ENCODE assay signal across 8 mouse cellular contexts in the genomic region with DNA sequence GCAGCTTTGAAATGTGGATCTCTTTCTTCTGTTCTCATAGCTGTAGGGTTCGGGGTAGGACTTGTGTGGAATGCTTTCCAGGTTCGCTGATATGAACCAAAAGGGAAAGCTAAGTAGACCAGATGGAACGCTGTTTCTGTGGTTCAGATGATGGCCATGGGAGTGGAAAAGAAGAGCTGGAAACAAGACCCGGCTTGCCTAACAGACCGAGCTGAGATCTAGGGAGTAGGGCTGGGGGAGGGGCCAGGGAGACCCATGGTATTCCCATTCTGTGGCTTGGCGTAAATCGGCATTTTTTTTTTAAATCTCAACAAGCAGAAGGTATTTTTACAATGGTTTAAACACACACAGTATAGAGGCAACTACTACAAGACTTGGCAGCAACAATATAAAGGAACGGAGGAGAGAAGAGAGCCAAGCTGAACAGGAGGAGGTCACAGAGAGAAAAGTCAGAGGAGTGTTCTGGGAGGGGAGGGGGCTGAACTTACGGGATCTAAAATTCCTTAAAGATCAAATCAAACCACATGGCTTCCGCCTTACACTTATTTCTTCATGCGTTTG. TPM values are rescaled to one million over a fixed set of nuclear protein-coding genes. Genes with fewer than 3 reads are reported as not detected.
A peak's percentile ranks its signal among the peaks of the same experiment; 100 is the strongest.
DNase-seq lines count a peak whose midpoint lies in the region; ATAC-seq and TF ChIP-seq lines count a peak whose summit lies in the region.

Gene Iqgap1 (minus strand): TSS at position 132 of the 561 bp plus-strand sequence.

- H3K4me3 ChIP-seq in ES-E14 (ENCODE audit: insufficient read depth in 1 of 2, low read depth in 1 of 2, low read length in 2 of 2, poor library complexity in 1 of 2, severe bottlenecking in 1 of 2): peak within 1 kb of the TSS; percentile 13 to 27; a peak in 2 of 4 replicates
- no peak within 1 kb of the TSS for H3K4me3 ChIP-seq in forebrain, embryonic 11.5 days (ENCODE audit: low read depth, low read length)
- no peak within 1 kb of the TSS for H3K4me3 ChIP-seq in hindbrain, embryonic 11.5 days (ENCODE audit: low read depth, low read length)
- no peak within 1 kb of the TSS for H3K4me3 ChIP-seq in liver, embryonic 15.5 days (replicated peaks)
- H3K4me3 ChIP-seq in stomach, postnatal 0 days (ENCODE audit: low read depth, low read length): no peak within 1 kb of the TSS

- H3K4me1 ChIP-seq in ES-E14 (ENCODE audit: control insufficient read depth in 2 of 2, insufficient read depth in 2 of 2, low read length in 2 of 2, poor library complexity in 1 of 2): peaks cover 10 to 16% of the 10 kb centered on the region in 2 experiments
- H3K4me1 ChIP-seq in forebrain, embryonic 11.5 days (replicated peaks; ENCODE audit: control insufficient read depth, insufficient read depth, low read length): no peaks in the 10 kb centered on the region
- H3K4me1 ChIP-seq in hindbrain, embryonic 11.5 days (replicated peaks; ENCODE audit: control insufficient read depth, insufficient read depth, low read length): no peaks in the 10 kb centered on the region
- H3K4me1 ChIP-seq in liver, embryonic 15.5 days (replicated peaks): peaks cover 13% of the 10 kb centered on the region
- no peaks in the 10 kb centered on the region for H3K4me1 ChIP-seq in stomach, postnatal 0 days (replicated peaks; ENCODE audit: control insufficient read depth, insufficient read depth)

- H3K36me3 ChIP-seq in ES-E14 (ENCODE audit: control insufficient read depth, insufficient read depth, low read length, poor library complexity, severe bottlenecking): no peaks in the 10 kb centered on the region
- no peaks in the 10 kb centered on the region for H3K36me3 ChIP-seq in forebrain, embryonic 11.5 days (ENCODE audit: control insufficient read depth, insufficient read depth, low read length)
- H3K36me3 ChIP-seq in hindbrain, embryonic 11.5 days (ENCODE audit: control insufficient read depth, insufficient read depth, low read length): no peaks in the 10 kb centered on the region
- no peaks in the 10 kb centered on the region for H3K36me3 ChIP-seq in liver, embryonic 15.5 days (replicated peaks)
- no peaks in the 10 kb centered on the region for H3K36me3 ChIP-seq in stomach, postnatal 0 days (ENCODE audit: control insufficient read depth, insufficient read depth, low read length)

- in situ Hi-C loops in ES-E14 (cut with MboI; ENCODE audit: low sequenced_read_pairs in 2 of 2, unreplicated experiment in 2 of 2): no loop called here

- peak within 1 kb of the TSS; percentile 48; the same call in 1 of the 2 replicates for H3K9ac ChIP-seq in ES-E14 (ENCODE audit: insufficient read depth, low read depth, low read length, poor library complexity, severe bottlenecking)
- H3K9ac ChIP-seq in forebrain, embryonic 11.5 days (ENCODE audit: low read length): no peak within 1 kb of the TSS
- H3K9ac ChIP-seq in hindbrain, embryonic 11.5 days (ENCODE audit: low read depth, low read length): no peak within 1 kb of the TSS
- H3K9ac ChIP-seq in liver, embryonic 15.5 days: no peak within 1 kb of the TSS
- H3K9ac ChIP-seq in stomach, postnatal 0 days (ENCODE audit: low read length): no peak within 1 kb of the TSS

- H3K27ac ChIP-seq in ES-E14 (ENCODE audit: insufficient read depth, low read depth, low read length, poor library complexity, severe bottlenecking): no peak within 1 kb of the TSS; the same call in 1 of the 2 replicates
- H3K27ac ChIP-seq in forebrain, embryonic 11.5 days (ENCODE audit: low read depth, low read length): no peak within 1 kb of the TSS
- no peak within 1 kb of the TSS for H3K27ac ChIP-seq in hindbrain, embryonic 11.5 days (ENCODE audit: low read depth, low read length)
- no peak within 1 kb of the TSS for H3K27ac ChIP-seq in liver, embryonic 15.5 days (replicated peaks)
- H3K27ac ChIP-seq in stomach, postnatal 0 days (replicated peaks): no peak within 1 kb of the TSS

- no peaks in the 10 kb centered on the region for H3K9me3 ChIP-seq in ES-E14 (ENCODE audit: control insufficient read depth, insufficient read depth, low read depth, low read length)
- H3K9me3 ChIP-seq in forebrain, embryonic 11.5 days (ENCODE audit: control insufficient read depth, low read length): no peaks in the 10 kb centered on the region
- H3K9me3 ChIP-seq in hindbrain, embryonic 11.5 days (ENCODE audit: control insufficient read depth, low read length): no peaks in the 10 kb centered on the region
- H3K9me3 ChIP-seq in liver, embryonic 15.5 days (replicated peaks): no peaks in the 10 kb centered on the region
- H3K9me3 ChIP-seq in stomach, postnatal 0 days (ENCODE audit: control insufficient read depth, low read length): no peaks in the 10 kb centered on the region

- ATAC-seq in forebrain, embryonic 11.5 days (replicated peaks; ENCODE audit: low FRiP score): no peak
- ATAC-seq in hindbrain, embryonic 11.5 days (ENCODE audit: low FRiP score): no peak
- ATAC-seq in liver, embryonic 15.5 days (ENCODE audit: insufficient read depth): no peak
- ATAC-seq in stomach, postnatal 0 days (ENCODE audit: low FRiP score, low TSS enrichment): no peak

- H3K27me3 ChIP-seq in forebrain, embryonic 11.5 days (ENCODE audit: control insufficient read depth, insufficient read depth, low read length): no peaks in the 10 kb centered on the region
- H3K27me3 ChIP-seq in hindbrain, embryonic 11.5 days (ENCODE audit: control insufficient read depth, insufficient read depth, low read length): no peaks in the 10 kb centered on the region
- no peaks in the 10 kb centered on the region for H3K27me3 ChIP-seq in liver, embryonic 15.5 days
- no peaks in the 10 kb centered on the region for H3K27me3 ChIP-seq in stomach, postnatal 0 days (ENCODE audit: control insufficient read depth, insufficient read depth, low read length)

- H3K4me2 ChIP-seq in forebrain, embryonic 11.5 days (ENCODE audit: low read depth, low read length, severe bottlenecking): no peak within 1 kb of the TSS
- no peak within 1 kb of the TSS for H3K4me2 ChIP-seq in hindbrain, embryonic 11.5 days (replicated peaks; ENCODE audit: low read depth, low read length)
- H3K4me2 ChIP-seq in liver, embryonic 15.5 days: no peak within 1 kb of the TSS
- H3K4me2 ChIP-seq in stomach, postnatal 0 days (replicated peaks; ENCODE audit: low read depth): no peak within 1 kb of the TSS

- DNase-seq in heart, adult 18-20 months: no peak
- no peak for DNase-seq in heart, adult 9 months (ENCODE audit: low spot score in 2 of 2)
- DNase-seq in ES-E14 (ENCODE audit: low read depth, low spot score): no peak
- DNase-seq in forebrain, embryonic 11.5 days (ENCODE audit: low spot score): no peak
- no peak for DNase-seq in hindbrain, embryonic 11.5 days (ENCODE audit: low spot score)
- no peak for DNase-seq in stomach, postnatal 0 days (ENCODE audit: low spot score)
- DNase-seq in embryo, embryonic 10 days (ENCODE audit: low spot score): no peak

- no peak for TF ChIP-seq CTCF in stomach, postnatal 0 days (IDR thresholded peaks at IDR 0.05; ENCODE audit: low read depth)

- WGBS in forebrain, embryonic 11.5 days: 78% methylated on average over 11 of the region's 11 CpGs
- 73% methylated on average over 11 of the region's 11 CpGs for WGBS in hindbrain, embryonic 11.5 days
- 74% methylated on average over 11 of the region's 11 CpGs for WGBS in liver, embryonic 15.5 days (ENCODE audit: insufficient replicate concordance)
- 55% methylated on average over 11 of the region's 11 CpGs for WGBS in stomach, postnatal 0 days

- TF ChIP-seq EP300 in stomach, postnatal 0 days (optimal IDR thresholded peaks at IDR 0.05): no peak

TF ChIP-seq in ES-E14, 5 proteins besides CTCF, POLR2A, EP300 and RAD21:
- TF ChIP-seq ZC3H11A (IDR thresholded peaks at IDR 0.05; ENCODE audit: borderline replicate concordance, low read depth, low read length) (no peak), MAFK (IDR thresholded peaks at IDR 0.05; ENCODE audit: insufficient read depth, low read depth, low read length) (no peak), ZNF384 (IDR thresholded peaks at IDR 0.05; ENCODE audit: low read depth, low read length) (no peak), HCFC1 (IDR thresholded peaks at IDR 0.05; ENCODE audit: borderline replicate concordance, insufficient read depth, low read length) (no peak), CHD2 (IDR thresholded peaks at IDR 0.05; ENCODE audit: low read depth, low read length) (no peak)
TF ChIP-seq in ES-E14: peak in this region for 0.

RNA-seq across cellular contexts. Expression of gene Iqgap1, which starts in this region (rescaled TPM):
- 10 to 100 TPM; 32.7 to 35.3 TPM for total RNA-seq in heart, adult 18-20 months (2021)
- 135 and 170 TPM in 2 replicates for total RNA-seq in ES-E14 (2012; rRNA removed)
- polyA plus RNA-seq in forebrain, embryonic 11.5 days (2014; fragmentation: Nextera tagmentation; extraction: Ambion mirVana): 28.0 and 29.1 TPM in 2 replicates
- 27.1 and 29.1 TPM in 2 replicates for polyA plus RNA-seq in hindbrain, embryonic 11.5 days (2014; fragmentation: Nextera tagmentation; extraction: Ambion mirVana)
- polyA plus RNA-seq in liver, embryonic 15.5 days (2015; fragmentation: Nextera tagmentation; extraction: Ambion mirVana): 14.4 and 15.5 TPM in 2 replicates
- 52.8 and 58.0 TPM in 2 replicates for polyA plus RNA-seq in stomach, postnatal 0 days (2015; fragmentation: Nextera tagmentation; extraction: Ambion mirVana)

Comparison
In these comparisons a context has a peak if more than half of its experiments do, and no peak if none do; other contexts are left out.
1. H3K4me3 ChIP-seq: peak in ES-E14 (2 of 2); none in forebrain, embryonic 11.5 days (single experiment), hindbrain, embryonic 11.5 days (single experiment), liver, embryonic 15.5 days (single experiment) and stomach, postnatal 0 days (single experiment).